Mouse (Mus musculus): ENCODE measurements around the gene Tmem38b. TPM values are rescaled to one million over a fixed set of nuclear protein-coding genes. Genes with fewer than 3 reads are reported as not detected.

The Tmem38b gene
- total and polyA plus RNA-seq, 3 experiments = 3.1 to 5.9 TPM; not detected in 1

GRCm38 (mm10) chr4:53846326-53846725 lies 20.5 kb downstream of the Tmem38b start:
- Histone ChIP-seq H3K79me2 (ENCODE audit: control insufficient read depth, insufficient read depth, low read length, poor library complexity) (no peaks in the 10 kb centered on the region), H3K27ac (ENCODE audit: control insufficient read depth, low read depth, low read length) (no peak overlapping the region), H3K9ac (ENCODE audit: control insufficient read depth, low read depth, low read length, poor library complexity, severe bottlenecking) (no peak overlapping the region), H3K36me3 (ENCODE audit: control insufficient read depth in 1 of 2, insufficient read depth in 2 of 2, low read length in 2 of 2) (no peaks in the 10 kb centered on the region), H3K27me3 (ENCODE audit: control insufficient read depth in 1 of 2, insufficient read depth in 2 of 2, low read length in 2 of 2) (no peaks in the 10 kb centered on the region), H3K4me3 (ENCODE audit: control insufficient read depth in 1 of 2, insufficient read depth in 1 of 2, low read depth in 2 of 2, low read length in 2 of 2) (no peak overlapping the region), H3K9me3 (replicated peaks; ENCODE audit: insufficient read depth, low read length) (no peaks in the 10 kb centered on the region), H3K4me1 (ENCODE audit: control insufficient read depth in 1 of 2, insufficient read depth in 2 of 2, low read length in 2 of 2) (no peaks in the 10 kb centered on the region)
- TF ChIP-seq CHD1 (IDR thresholded peaks at IDR 0.05; ENCODE audit: low read depth, low read length) (no peak), KAT2A (conservative IDR thresholded peaks at IDR 0.05; ENCODE audit: low read depth, low read length) (no peak), SIN3A (IDR thresholded peaks at IDR 0.05; ENCODE audit: low read length) (no peak), MAX (IDR thresholded peaks at IDR 0.05; ENCODE audit: low read length) (no peak), MAFK (IDR thresholded peaks at IDR 0.05; ENCODE audit: borderline replicate concordance, low read depth, low read length) (no peak), NRF1 (IDR thresholded peaks at IDR 0.05; ENCODE audit: insufficient read depth, low read depth, low read length, poor library complexity, severe bottlenecking) (no peak)
- DNase-seq (ENCODE audit: low read depth, low spot score) = no peak

GRCm38 (mm10) chr4:53847541-53847940 lies 21.7 kb downstream of the Tmem38b start:
- no peaks in the 10 kb centered on the region for H3K79me2 ChIP-seq (ENCODE audit: control insufficient read depth, insufficient read depth, low read length, poor library complexity)
- no peaks in the 10 kb centered on the region for H3K36me3 ChIP-seq (ENCODE audit: control insufficient read depth in 1 of 2, insufficient read depth in 2 of 2, low read length in 2 of 2)
- no peaks in the 10 kb centered on the region for H3K9me3 ChIP-seq (replicated peaks; ENCODE audit: insufficient read depth, low read length)
- H3K4me3 ChIP-seq (ENCODE audit: control insufficient read depth in 1 of 2, insufficient read depth in 1 of 2, low read depth in 2 of 2, low read length in 2 of 2) = no peak overlapping the region
- H3K4me1 ChIP-seq (ENCODE audit: control insufficient read depth in 1 of 2, insufficient read depth in 2 of 2, low read length in 2 of 2) = no peaks in the 10 kb centered on the region
- H3K27ac ChIP-seq (ENCODE audit: control insufficient read depth, low read depth, low read length) = no peak overlapping the region
- no peaks in the 10 kb centered on the region for H3K27me3 ChIP-seq (ENCODE audit: control insufficient read depth in 1 of 2, insufficient read depth in 2 of 2, low read length in 2 of 2)
- no peak overlapping the region for H3K9ac ChIP-seq (ENCODE audit: control insufficient read depth, low read depth, low read length, poor library complexity, severe bottlenecking)
- TF ChIP-seq MAFK (IDR thresholded peaks at IDR 0.05; ENCODE audit: borderline replicate concordance, low read depth, low read length) = no peak
- no peak for DNase-seq (ENCODE audit: low read depth, low spot score)

GRCm38 (mm10) chr4:53848308-53848707 lies 22.5 kb downstream of the Tmem38b start:
- TF ChIP-seq TBP (IDR thresholded peaks at IDR 0.05; ENCODE audit: low read depth, low read length) = no peak
- no peak for TF ChIP-seq CHD1 (IDR thresholded peaks at IDR 0.05; ENCODE audit: low read depth, low read length)
- no peak for TF ChIP-seq MAZ (IDR thresholded peaks at IDR 0.05; ENCODE audit: low read depth, low read length)
- no peak for TF ChIP-seq ELF1 (IDR thresholded peaks at IDR 0.05; ENCODE audit: low read depth, low read length)
- TF ChIP-seq NELFE (IDR thresholded peaks at IDR 0.05; ENCODE audit: low read depth, low read length) = no peak
- TF ChIP-seq SMC3 (IDR thresholded peaks at IDR 0.05; ENCODE audit: low read depth, low read length) = no peak
- TF ChIP-seq SIN3A (IDR thresholded peaks at IDR 0.05; ENCODE audit: low read length) = no peak
- no peak for TF ChIP-seq NRF1 (IDR thresholded peaks at IDR 0.05; ENCODE audit: insufficient read depth, low read depth, low read length, poor library complexity, severe bottlenecking)
- no peak for TF ChIP-seq USF2 (IDR thresholded peaks at IDR 0.05; ENCODE audit: borderline replicate concordance in 1 of 2, insufficient read depth in 1 of 2, low read depth in 1 of 2, low read length in 2 of 2)
- no peak for TF ChIP-seq ZC3H11A (IDR thresholded peaks at IDR 0.05; ENCODE audit: low read depth, low read length)
- TF ChIP-seq MXI1 (IDR thresholded peaks at IDR 0.05; ENCODE audit: low read depth, low read length) = no peak
- no peak for TF ChIP-seq CHD2 (IDR thresholded peaks at IDR 0.05; ENCODE audit: low read length)
- no peaks in the 10 kb centered on the region for H3K27me3 ChIP-seq (ENCODE audit: control insufficient read depth in 1 of 2, insufficient read depth in 2 of 2, low read length in 2 of 2)

More at GRCm38 (mm10) chr4:53848308-53848707, 22.5 kb downstream of the Tmem38b start:
- no peaks in the 10 kb centered on the region for H3K4me1 ChIP-seq (ENCODE audit: control insufficient read depth in 1 of 2, insufficient read depth in 2 of 2, low read length in 2 of 2)
- H3K9ac ChIP-seq (ENCODE audit: control insufficient read depth, low read depth, low read length, poor library complexity, severe bottlenecking) = no peak overlapping the region
- no peaks in the 10 kb centered on the region for H3K36me3 ChIP-seq (ENCODE audit: control insufficient read depth in 1 of 2, insufficient read depth in 2 of 2, low read length in 2 of 2)
- H3K9me3 ChIP-seq (replicated peaks; ENCODE audit: insufficient read depth, low read length) = no peaks in the 10 kb centered on the region
- H3K4me3 ChIP-seq (ENCODE audit: control insufficient read depth in 1 of 2, insufficient read depth in 1 of 2, low read depth in 2 of 2, low read length in 2 of 2) = no peak overlapping the region
- H3K79me2 ChIP-seq (ENCODE audit: control insufficient read depth, insufficient read depth, low read length, poor library complexity) = no peaks in the 10 kb centered on the region
- H3K27ac ChIP-seq (ENCODE audit: control insufficient read depth, low read depth, low read length) = no peak overlapping the region
- no peak for DNase-seq (ENCODE audit: low read depth, low spot score)

All from MEL (cell line).